Mouse (Mus musculus): ENCODE data around the gene Snx12. TPM values are rescaled to one million over a fixed set of nuclear protein-coding genes. Genes with fewer than 3 reads are reported as not detected.

The Snx12 gene
- total and polyA plus RNA-seq, 3 experiments, result 32.3 to 63.6 (median 38.5) TPM

DNA sequence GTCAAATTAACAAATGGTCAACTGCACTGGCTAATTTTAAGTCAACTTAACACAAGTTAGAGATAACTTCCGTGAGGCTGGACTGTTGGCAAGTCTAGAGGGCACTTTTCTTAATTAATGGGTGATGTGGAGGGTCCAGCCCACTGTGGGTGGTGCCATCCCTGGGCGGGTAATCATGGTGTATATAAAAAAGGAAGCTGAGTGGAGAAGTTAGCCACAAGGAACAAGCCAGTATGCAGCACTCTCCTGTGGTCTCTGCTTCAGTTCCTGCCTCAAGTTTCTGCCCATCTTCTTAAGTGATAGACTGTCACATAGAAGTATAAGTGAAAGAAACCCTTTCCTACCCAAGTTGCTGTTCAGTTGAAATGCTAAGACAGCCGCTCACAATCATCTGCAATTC is 33.1 kb downstream of the Snx12 start:
- DNase-seq (ENCODE audit: low spot score) (no peak), ATAC-seq (ENCODE audit: extremely low read depth, insufficient number of reproducible peaks, low FRiP score, poor library complexity, severe bottlenecking) (no peak)
- Histone ChIP-seq H3K9me3 (replicated peaks) (no peaks in the 10 kb centered on the region), H3K27me3 (ENCODE audit: insufficient read depth, low read length) (no peaks in the 10 kb centered on the region), H3K36me3 (replicated peaks) (peaks cover 2% of the 10 kb centered on the region), H3K4me1 (ENCODE audit: insufficient read depth, low read depth, low read length) (no peaks in the 10 kb centered on the region), H3K4me3 (ENCODE audit: low read depth, low read length) (no peak overlapping the region)
- TF ChIP-seq TAL1 (conservative IDR thresholded peaks at IDR 0.05; ENCODE audit: low read depth, low read length) (no peak), GATA2 (IDR thresholded peaks at IDR 0.05; ENCODE audit: borderline replicate concordance, low read depth, low read length) (no peak), POLR2AphosphoS5 (IDR thresholded peaks at IDR 0.05; ENCODE audit: insufficient replicate concordance, low read depth, low read length) (no peak), GATA1 (IDR thresholded peaks at IDR 0.05; ENCODE audit: borderline replicate concordance, low read length) (no peak), CTCF (IDR thresholded peaks at IDR 0.05; ENCODE audit: low read depth, low read length) (no peak)

DNA sequence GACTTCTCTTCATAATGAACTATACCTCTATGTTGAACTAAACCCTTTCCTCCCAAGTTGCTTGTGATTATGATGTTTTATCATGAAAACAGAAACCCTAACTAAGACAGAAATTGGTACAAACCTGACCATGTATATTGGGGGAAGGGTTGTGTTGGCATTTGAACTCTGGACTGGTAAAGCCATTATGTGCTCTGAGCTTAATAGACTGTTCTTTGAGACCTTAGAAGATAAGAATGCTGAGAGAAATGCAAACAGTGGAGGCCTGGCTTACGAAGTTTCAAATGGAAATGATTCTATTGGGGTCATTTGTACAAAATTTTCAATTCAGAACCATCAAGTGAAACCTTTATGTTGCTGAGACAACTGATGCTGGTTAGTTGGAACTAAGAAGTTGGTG is 34.7 kb downstream of the Snx12 start:
- no peak for TF ChIP-seq GATA2 (IDR thresholded peaks at IDR 0.05; ENCODE audit: borderline replicate concordance, low read depth, low read length)
- no peak for TF ChIP-seq GATA1 (IDR thresholded peaks at IDR 0.05; ENCODE audit: borderline replicate concordance, low read length)
- no peak for TF ChIP-seq CTCF (IDR thresholded peaks at IDR 0.05; ENCODE audit: low read depth, low read length)
- TF ChIP-seq TAL1 (conservative IDR thresholded peaks at IDR 0.05; ENCODE audit: low read depth, low read length), result no peak
- no peak for TF ChIP-seq POLR2AphosphoS5 (IDR thresholded peaks at IDR 0.05; ENCODE audit: insufficient replicate concordance, low read depth, low read length)
- ATAC-seq (ENCODE audit: extremely low read depth, insufficient number of reproducible peaks, low FRiP score, poor library complexity, severe bottlenecking), result no peak
- H3K9me3 ChIP-seq (replicated peaks), result no peaks in the 10 kb centered on the region

DNA sequence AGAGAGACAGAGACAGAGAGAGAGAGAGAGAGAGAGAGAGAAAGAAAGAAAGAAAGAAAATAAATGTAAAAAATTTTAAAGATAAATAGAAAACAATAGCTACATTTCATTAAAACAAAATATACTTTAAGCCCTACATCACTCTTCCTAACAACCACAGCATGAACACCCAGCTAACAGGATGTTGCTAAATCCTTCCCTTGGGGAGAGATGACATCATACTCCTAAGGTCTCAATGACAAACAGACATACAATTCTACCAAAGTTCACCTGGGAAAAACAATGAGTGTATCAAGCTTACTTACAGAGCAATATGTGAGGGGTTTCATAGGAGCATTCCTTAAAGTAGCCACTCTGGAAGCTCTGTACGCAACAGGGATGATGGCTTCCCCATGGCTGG is 49.0 kb downstream of the Snx12 start:
- H3K36me3 ChIP-seq (replicated peaks), result no peaks in the 10 kb centered on the region
- ATAC-seq (ENCODE audit: extremely low read depth, insufficient number of reproducible peaks, low FRiP score, poor library complexity, severe bottlenecking) (no peak), DNase-seq (ENCODE audit: low spot score) (no peak)
- H3K4me1 ChIP-seq (ENCODE audit: insufficient read depth, low read depth, low read length), result no peaks in the 10 kb centered on the region
- H3K9me3 ChIP-seq (replicated peaks), result no peaks in the 10 kb centered on the region
- no peaks in the 10 kb centered on the region for H3K27me3 ChIP-seq (ENCODE audit: insufficient read depth, low read length)
- TF ChIP-seq CTCF (IDR thresholded peaks at IDR 0.05; ENCODE audit: low read depth, low read length) (no peak), POLR2AphosphoS5 (IDR thresholded peaks at IDR 0.05; ENCODE audit: insufficient replicate concordance, low read depth, low read length) (no peak), TAL1 (conservative IDR thresholded peaks at IDR 0.05; ENCODE audit: low read depth, low read length) (no peak), GATA1 (IDR thresholded peaks at IDR 0.05; ENCODE audit: borderline replicate concordance, low read length) (no peak), GATA2 (IDR thresholded peaks at IDR 0.05; ENCODE audit: borderline replicate concordance, low read depth, low read length) (no peak)
- H3K4me3 ChIP-seq (ENCODE audit: low read depth, low read length), result no peak overlapping the region

More for the DNA sequence above, 34.7 kb downstream of the Snx12 start:
- Histone ChIP-seq H3K4me3 (ENCODE audit: low read depth, low read length) (no peak overlapping the region), H3K4me1 (ENCODE audit: insufficient read depth, low read depth, low read length) (no peaks in the 10 kb centered on the region), H3K36me3 (replicated peaks) (peaks cover 2% of the 10 kb centered on the region), H3K27me3 (ENCODE audit: insufficient read depth, low read length) (no peaks in the 10 kb centered on the region)
- DNase-seq (ENCODE audit: low spot score), result no peak

DNA sequence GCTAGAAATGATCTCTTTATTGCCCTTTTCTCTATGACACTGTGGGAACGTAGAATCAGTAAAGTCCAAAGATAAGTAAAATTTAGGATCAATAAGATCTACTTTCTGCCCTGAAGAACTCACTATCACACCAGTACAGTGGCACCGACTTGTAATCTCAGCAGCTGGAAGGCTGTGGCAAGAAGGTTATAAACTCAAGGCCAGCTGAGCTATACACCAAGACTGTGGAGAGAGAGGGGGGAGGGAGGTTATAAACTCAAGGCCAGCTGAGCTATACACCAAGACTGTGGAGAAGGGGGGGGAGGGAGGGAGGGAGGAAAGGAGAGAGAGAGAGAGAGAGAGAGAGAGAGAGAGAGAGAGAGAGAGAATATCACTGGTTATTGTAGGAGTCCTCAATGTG is 53.9 kb downstream of the Snx12 start:
- H3K36me3 ChIP-seq (replicated peaks), result no peaks in the 10 kb centered on the region
- no peaks in the 10 kb centered on the region for H3K4me1 ChIP-seq (ENCODE audit: insufficient read depth, low read depth, low read length)
- no peaks in the 10 kb centered on the region for H3K27me3 ChIP-seq (ENCODE audit: insufficient read depth, low read length)
- DNase-seq (ENCODE audit: low spot score), result no peak
- H3K9me3 ChIP-seq (replicated peaks), result no peaks in the 10 kb centered on the region
- H3K4me3 ChIP-seq (ENCODE audit: low read depth, low read length), result no peak overlapping the region
- TF ChIP-seq TAL1 (conservative IDR thresholded peaks at IDR 0.05; ENCODE audit: low read depth, low read length) (no peak), GATA2 (IDR thresholded peaks at IDR 0.05; ENCODE audit: borderline replicate concordance, low read depth, low read length) (no peak), GATA1 (IDR thresholded peaks at IDR 0.05; ENCODE audit: borderline replicate concordance, low read length) (no peak), CTCF (IDR thresholded peaks at IDR 0.05; ENCODE audit: low read depth, low read length) (no peak), POLR2AphosphoS5 (IDR thresholded peaks at IDR 0.05; ENCODE audit: insufficient replicate concordance, low read depth, low read length) (no peak)
- ATAC-seq (ENCODE audit: extremely low read depth, insufficient number of reproducible peaks, low FRiP score, poor library complexity, severe bottlenecking), result no peak

DNA sequence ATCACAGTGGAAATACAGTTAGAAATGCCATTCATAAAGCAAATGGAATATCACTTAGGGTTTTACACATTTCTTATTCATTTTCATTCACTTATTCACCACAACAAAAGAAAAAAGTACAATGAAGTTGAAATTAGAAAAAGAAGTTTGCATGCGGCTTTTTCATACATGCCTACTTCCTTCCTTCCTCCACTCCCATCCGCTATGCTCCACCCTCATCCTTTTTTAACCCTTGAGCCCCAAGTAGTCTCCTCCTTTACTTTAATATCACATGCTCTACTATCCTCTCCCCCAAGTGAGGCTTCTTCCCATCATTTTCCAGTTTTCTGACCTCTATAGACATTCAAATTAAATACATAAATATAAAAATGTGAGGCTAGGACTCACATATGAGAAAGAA is 58.6 kb downstream of the Snx12 start:
- Histone ChIP-seq H3K9me3 (replicated peaks) (no peaks in the 10 kb centered on the region), H3K4me1 (ENCODE audit: insufficient read depth, low read depth, low read length) (no peaks in the 10 kb centered on the region), H3K4me3 (ENCODE audit: low read depth, low read length) (no peak overlapping the region), H3K27me3 (ENCODE audit: insufficient read depth, low read length) (no peaks in the 10 kb centered on the region), H3K36me3 (replicated peaks) (no peaks in the 10 kb centered on the region)
- ATAC-seq (ENCODE audit: extremely low read depth, insufficient number of reproducible peaks, low FRiP score, poor library complexity, severe bottlenecking) (no peak), DNase-seq (ENCODE audit: low spot score) (no peak)
- TF ChIP-seq POLR2AphosphoS5 (IDR thresholded peaks at IDR 0.05; ENCODE audit: insufficient replicate concordance, low read depth, low read length), result no peak
- TF ChIP-seq GATA2 (IDR thresholded peaks at IDR 0.05; ENCODE audit: borderline replicate concordance, low read depth, low read length), result no peak
- TF ChIP-seq GATA1 (IDR thresholded peaks at IDR 0.05; ENCODE audit: borderline replicate concordance, low read length), result no peak
- TF ChIP-seq CTCF (IDR thresholded peaks at IDR 0.05; ENCODE audit: low read depth, low read length), result no peak
- TF ChIP-seq TAL1 (conservative IDR thresholded peaks at IDR 0.05; ENCODE audit: low read depth, low read length), result no peak

DNA sequence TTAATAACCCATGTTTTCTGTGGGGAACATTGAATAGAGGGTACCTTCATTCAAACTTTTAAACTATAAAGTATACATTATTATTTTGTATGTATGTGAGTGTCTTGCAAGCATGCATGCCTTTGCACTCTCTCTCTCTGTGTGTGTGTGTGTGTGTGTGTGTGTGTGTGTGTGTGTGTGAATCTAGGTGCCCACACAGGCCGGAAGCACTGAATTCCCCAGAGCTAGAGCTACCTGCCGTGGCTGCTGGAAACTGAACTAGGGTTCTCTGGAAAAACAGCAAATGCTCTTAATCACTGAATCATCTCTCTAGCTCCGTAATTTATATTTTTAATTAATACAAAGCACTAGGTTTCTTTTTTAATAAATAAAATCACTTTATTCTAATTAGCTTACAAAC is 59.1 kb downstream of the Snx12 start:
- H3K27me3 ChIP-seq (ENCODE audit: insufficient read depth, low read length), result no peaks in the 10 kb centered on the region
- DNase-seq (ENCODE audit: low spot score) (no peak), ATAC-seq (ENCODE audit: extremely low read depth, insufficient number of reproducible peaks, low FRiP score, poor library complexity, severe bottlenecking) (no peak)
- H3K36me3 ChIP-seq (replicated peaks), result no peaks in the 10 kb centered on the region
- no peak overlapping the region for H3K4me3 ChIP-seq (ENCODE audit: low read depth, low read length)
- TF ChIP-seq TAL1 (conservative IDR thresholded peaks at IDR 0.05; ENCODE audit: low read depth, low read length) (no peak), GATA1 (IDR thresholded peaks at IDR 0.05; ENCODE audit: borderline replicate concordance, low read length) (no peak), POLR2AphosphoS5 (IDR thresholded peaks at IDR 0.05; ENCODE audit: insufficient replicate concordance, low read depth, low read length) (no peak), CTCF (IDR thresholded peaks at IDR 0.05; ENCODE audit: low read depth, low read length) (no peak), GATA2 (IDR thresholded peaks at IDR 0.05; ENCODE audit: borderline replicate concordance, low read depth, low read length) (no peak)
- H3K9me3 ChIP-seq (replicated peaks), result no peaks in the 10 kb centered on the region
- no peaks in the 10 kb centered on the region for H3K4me1 ChIP-seq (ENCODE audit: insufficient read depth, low read depth, low read length)
